Mouse (Mus musculus) T-helper 2 cell (primary cell): ENCODE results near the gene Chrna9.

Source experiments
- in situ Hi-C: fragments of 300-600 bp; cut with MboI, MseI; formaldehyde crosslinking; loops from one replicate; pipeline ENCODE4 v1.15.1; 2025; ENCODE audit warnings: high pct_unique_total_duplicates

Chrna9 gene

GRCm38 (mm10) chr5:66005041-66005678, 70.4 kb downstream of the Chrna9 start:
- in situ Hi-C loops: no loop called here

GRCm38 (mm10) chr5:66008245-66008967, 73.7 kb downstream of the Chrna9 start:
- in situ Hi-C loops: no loop called here

GRCm38 (mm10) chr5:66013999-66014398, 79.3 kb downstream of the Chrna9 start:
- in situ Hi-C loops: no loop called here

- in situ Hi-C loops: no loop called here
These were observed 79.7 kb downstream of the Chrna9 start for GRCm38 (mm10) chr5:66014437-66014836.

GRCm38 (mm10) chr5:66015449-66015961, 80.8 kb downstream of the Chrna9 start:
- in situ Hi-C loops: no loop called here

GRCm38 (mm10) chr5:66026796-66027195, 92.1 kb downstream of the Chrna9 start:
- in situ Hi-C loops: no loop called here
